Mouse (Mus musculus) lung, embryonic 16.5 days (tissue): ENCODE measurements around the gene Enthd1. TPM values are rescaled to one million over a fixed set of nuclear protein-coding genes. Genes with fewer than 3 reads are reported as not detected.

Experiments used
- ATAC-seq: fragments of 200-750 bp; cut with Nextera tagmentation; 2 replicates; pipeline ENCODE4 v1.8.0; 2017; ENCODE audit warnings: low read depth, mild to moderate bottlenecking, moderate library complexity
- H3K27ac ChIP-seq: fragments of 300-500 bp; sonication (generic); 2 replicates; pipeline ENCODE4 v1.5.1; 2014; ENCODE audit warnings: mild to moderate bottlenecking, control low read depth, low read length
- H3K27me3 ChIP-seq: fragments of 300-500 bp; sonication (generic); 2 replicates; pipeline ENCODE4 v1.6.1; 2014; ENCODE audit warnings: low read depth, low read length, mixed read lengths; ENCODE audit not compliant: control insufficient read depth, insufficient read depth
- H3K36me3 ChIP-seq: fragments of 300-500 bp; sonication (generic); 2 replicates; pipeline ENCODE4 v1.6.1; 2014; ENCODE audit warnings: low read length; ENCODE audit not compliant: control insufficient read depth, insufficient read depth
- H3K4me1 ChIP-seq: fragments of 300-500 bp; sonication (generic); replicated peaks from 2 replicates; pipeline ENCODE4 v1.6.1; 2014; ENCODE audit warnings: low read length, mixed read lengths; ENCODE audit not compliant: control insufficient read depth, insufficient read depth
- H3K4me2 ChIP-seq: fragments of 300-500 bp; sonication (generic); 2 replicates; pipeline ENCODE4 v1.6.1; 2014; ENCODE audit warnings: low read depth, low read length, control low read depth
- H3K4me3 ChIP-seq: fragments of 300-500 bp; sonication (generic); 2 replicates; pipeline ENCODE4 v1.5.1; 2014; ENCODE audit warnings: mild to moderate bottlenecking, low read length, control low read depth
- H3K9ac ChIP-seq: fragments of 300-500 bp; sonication (generic); 2 replicates; pipeline ENCODE4 v1.6.1; 2014; ENCODE audit warnings: low read length, control low read depth
- H3K9me3 ChIP-seq: fragments of 300-500 bp; sonication (generic); 2 replicates; pipeline ENCODE4 v1.6.1; 2016; ENCODE audit warnings: low read length; ENCODE audit not compliant: control insufficient read depth
- WGBS: fragments of 180-500 bp; shearing (Covaris S2); extraction: QIAGEN DNeasy Blood & Tissue Kit; methylation state at CpG from one replicate; pipeline ENCODE4 v1.1.7; 2014; 5-methylcytosine and 5-hydroxymethylcytosine counted together
- polyA plus RNA-seq: library from polyadenylated mRNA; unstranded; fragments of >200 nt; fragmentation: Nextera tagmentation; extraction: Ambion mirVana; gene quantifications from 2 replicates; pipeline ENCODE4 v1.2.1, GENCODE M21; 2015

Gene Enthd1
- polyA plus RNA-seq, 1 experiment from 2014 or later, result not detected

DNA sequence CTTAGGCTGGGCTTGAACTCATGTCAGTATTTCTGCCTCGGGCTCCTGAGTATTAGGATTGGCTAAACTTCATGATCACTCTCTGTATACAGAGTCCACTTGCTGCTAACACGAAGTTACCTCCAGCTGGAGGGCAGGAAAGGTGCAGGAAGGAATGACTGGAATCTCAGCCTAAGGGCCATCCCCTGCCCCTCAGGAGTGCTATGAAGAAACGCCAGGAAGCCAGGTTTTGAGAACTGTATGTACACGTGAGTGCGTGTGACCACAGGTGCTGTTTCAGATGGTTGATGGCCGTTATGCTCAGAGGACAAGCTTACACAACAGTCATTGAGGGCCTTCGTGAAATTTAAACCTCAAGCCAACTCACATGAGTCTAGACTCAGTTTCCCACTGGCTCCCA, 4.2 kb upstream of the Enthd1 start:
- no peak for ATAC-seq
- no peaks in the 10 kb centered on the region for H3K4me1 ChIP-seq
- no peak overlapping the region for H3K27ac ChIP-seq
- 44% methylated on average over 7 of the region's 7 CpGs for WGBS
- H3K9me3 ChIP-seq, result no peaks in the 10 kb centered on the region
- no peak overlapping the region for H3K4me2 ChIP-seq
- no peak overlapping the region for H3K9ac ChIP-seq
- no peaks in the 10 kb centered on the region for H3K36me3 ChIP-seq
- H3K27me3 ChIP-seq, result peaks cover 2% of the 10 kb centered on the region; the same call in 1 of the 2 replicates
- no peak overlapping the region for H3K4me3 ChIP-seq

- Histone ChIP-seq H3K4me1 (no peaks in the 10 kb centered on the region), H3K4me2 (no peak overlapping the region), H3K27me3 (peaks cover 2% of the 10 kb centered on the region; the same call in 1 of the 2 replicates), H3K27ac (no peak overlapping the region), H3K9me3 (no peaks in the 10 kb centered on the region), H3K4me3 (no peak overlapping the region), H3K36me3 (no peaks in the 10 kb centered on the region), H3K9ac (no peak overlapping the region)
- ATAC-seq, result no peak
- WGBS, result 34% methylated on average over 4 of the region's 4 CpGs
Observed at GRCm38 (mm10) chr15:80567731-80568130, 2.8 kb upstream of the Enthd1 start.

DNA sequence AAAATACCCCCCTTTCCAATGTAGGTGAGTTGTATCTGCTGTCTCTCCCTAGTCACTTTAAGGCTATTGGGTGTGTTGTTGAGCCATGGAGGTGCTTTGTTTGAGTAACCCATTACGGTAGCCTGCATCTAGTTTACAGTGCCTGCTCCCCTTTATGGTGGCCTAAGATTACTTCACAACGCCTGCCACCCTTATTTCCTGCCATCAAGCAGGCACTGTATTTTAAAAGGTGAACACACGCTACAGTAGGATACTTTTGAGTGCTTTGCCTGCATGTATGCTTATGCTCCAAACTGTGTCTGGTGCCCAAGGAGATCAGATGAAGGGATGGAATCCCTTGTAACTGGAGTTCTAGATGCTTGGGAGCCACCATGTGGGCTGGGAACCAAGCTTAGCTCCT, 2.2 kb upstream of the Enthd1 start:
- 75% methylated on average over 3 of the region's 3 CpGs for WGBS
- Histone ChIP-seq H3K4me2 (no peak overlapping the region), H3K27me3 (no peaks in the 10 kb centered on the region)

GRCm38 (mm10) chr15:80566696-80567095, 1.7 kb upstream of the Enthd1 start:
- no peak for ATAC-seq
- H3K4me1 ChIP-seq, result no peaks in the 10 kb centered on the region
- H3K27me3 ChIP-seq, result no peaks in the 10 kb centered on the region
- no peak overlapping the region for H3K4me2 ChIP-seq
- H3K9me3 ChIP-seq, result no peaks in the 10 kb centered on the region
- no peaks in the 10 kb centered on the region for H3K36me3 ChIP-seq
- H3K9ac ChIP-seq, result no peak overlapping the region
- H3K4me3 ChIP-seq, result no peak overlapping the region
- WGBS, result 88% methylated on average over 6 of the region's 6 CpGs
- no peak overlapping the region for H3K27ac ChIP-seq

More for the DNA sequence above, 2.2 kb upstream of the Enthd1 start:
- Histone ChIP-seq H3K9me3 (no peaks in the 10 kb centered on the region), H3K4me3 (no peak overlapping the region), H3K9ac (no peak overlapping the region), H3K27ac (no peak overlapping the region), H3K36me3 (no peaks in the 10 kb centered on the region), H3K4me1 (no peaks in the 10 kb centered on the region)
- no peak for ATAC-seq

- Histone ChIP-seq H3K9ac (no peak overlapping the region), H3K27ac (no peak overlapping the region), H3K4me1 (no peaks in the 10 kb centered on the region), H3K4me3 (no peak overlapping the region), H3K4me2 (no peak overlapping the region), H3K27me3 (no peaks in the 10 kb centered on the region; the same call in 1 of the 2 replicates), H3K36me3 (no peaks in the 10 kb centered on the region), H3K9me3 (no peaks in the 10 kb centered on the region)
- WGBS, result 88% methylated on average over 6 of the region's 6 CpGs
- ATAC-seq, result no peak
Observed at GRCm38 (mm10) chr15:80563634-80564208, 1.2 kb downstream of the Enthd1 start.

DNA sequence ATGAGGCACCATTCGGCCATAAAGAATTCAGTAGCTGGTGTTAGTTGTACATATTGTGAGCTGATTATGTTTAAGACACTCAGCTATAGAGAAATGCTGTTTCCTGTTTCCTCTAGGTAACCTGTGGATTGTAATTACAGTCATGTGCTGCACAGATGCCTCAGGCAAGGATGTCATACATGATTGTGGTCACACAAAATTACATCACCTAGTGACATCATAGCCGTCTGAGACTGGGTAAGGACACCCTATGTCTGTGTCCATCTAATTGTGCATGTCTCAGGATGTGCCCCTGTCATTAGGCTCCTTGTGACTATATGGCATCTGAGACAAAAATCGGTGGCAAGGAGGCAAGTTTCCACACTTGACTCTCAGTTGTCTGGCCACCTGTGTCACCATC, 2.5 kb downstream of the Enthd1 start:
- Histone ChIP-seq H3K4me2 (no peak overlapping the region), H3K9ac (no peak overlapping the region), H3K27ac (no peak overlapping the region), H3K9me3 (no peaks in the 10 kb centered on the region), H3K27me3 (no peaks in the 10 kb centered on the region; the same call in 1 of the 2 replicates), H3K4me3 (no peak overlapping the region), H3K36me3 (no peaks in the 10 kb centered on the region), H3K4me1 (no peaks in the 10 kb centered on the region)
- 61% methylated on average over 3 of the region's 3 CpGs for WGBS
- no peak for ATAC-seq

DNA sequence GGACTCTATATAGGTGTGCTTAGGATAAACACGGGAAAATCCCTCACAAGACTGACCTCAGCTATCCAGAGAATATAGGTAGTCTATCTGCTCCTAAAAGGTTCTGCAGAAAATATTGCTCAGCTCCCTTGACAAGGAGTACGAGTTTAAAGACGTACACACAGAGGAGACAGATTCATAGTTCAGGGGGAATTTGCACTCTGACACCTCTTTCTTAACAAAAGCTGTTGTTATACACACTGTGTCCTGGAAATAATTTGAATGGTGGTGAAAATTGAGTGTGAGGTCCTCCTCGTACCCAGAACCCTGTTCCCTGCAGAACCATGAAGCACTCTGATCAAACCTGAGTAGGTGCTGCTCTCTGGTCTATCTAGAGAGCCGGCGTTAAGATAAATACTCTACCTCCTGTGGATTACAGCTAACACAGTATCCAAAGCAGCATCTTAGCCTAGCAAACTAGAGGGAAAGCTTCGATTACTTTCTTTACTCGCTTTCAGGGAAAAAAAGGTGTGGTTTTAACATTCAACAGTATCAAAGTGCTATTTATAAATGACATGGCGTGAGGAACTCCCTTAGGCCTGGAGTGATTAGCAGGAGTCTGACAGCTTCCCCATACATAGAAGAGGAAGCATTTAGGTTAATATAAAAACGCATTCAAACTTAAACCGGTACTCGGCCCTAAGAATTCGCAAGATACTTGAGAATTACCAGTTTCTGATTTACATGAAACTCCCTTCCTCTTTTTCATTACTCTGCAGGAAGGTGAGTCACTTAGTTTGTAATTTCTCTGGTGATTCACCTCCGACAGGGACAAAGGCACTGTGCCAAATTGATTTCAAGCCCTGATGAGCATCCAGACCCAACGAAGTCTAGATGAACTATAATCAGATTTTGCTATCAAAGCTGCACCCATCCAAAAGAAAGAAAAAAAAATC, 4.0 kb downstream of the Enthd1 start:
- Histone ChIP-seq H3K4me1 (no peaks in the 10 kb centered on the region), H3K4me3 (no peak overlapping the region), H3K4me2 (no peak overlapping the region), H3K9me3 (no peaks in the 10 kb centered on the region), H3K27ac (no peak overlapping the region), H3K36me3 (no peaks in the 10 kb centered on the region), H3K27me3 (no peaks in the 10 kb centered on the region; the same call in 1 of the 2 replicates), H3K9ac (no peak overlapping the region)
- no peak for ATAC-seq
- WGBS, result 55% methylated on average over 15 of the region's 15 CpGs

DNA sequence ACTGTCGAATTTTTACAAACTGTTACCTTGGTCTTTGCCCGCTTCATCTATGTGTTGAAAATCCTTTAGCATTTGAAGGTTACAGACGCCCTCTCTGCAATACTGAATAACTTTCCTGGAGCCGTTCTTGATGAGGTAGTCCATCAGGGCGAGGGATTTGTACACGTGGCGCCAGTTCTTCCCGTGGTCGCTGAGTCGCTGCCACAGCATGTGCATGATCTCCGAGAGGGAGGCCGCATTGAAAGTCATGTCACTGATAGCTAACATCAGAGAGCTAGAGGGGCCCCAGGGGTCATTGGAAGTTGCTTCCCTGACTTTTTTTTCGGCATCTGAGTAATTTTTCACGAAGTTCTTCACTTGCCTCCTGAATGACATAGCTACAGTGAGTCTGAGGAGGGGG, 5.0 kb downstream of the Enthd1 start:
- H3K9me3 ChIP-seq, result no peaks in the 10 kb centered on the region
- H3K27me3 ChIP-seq, result no peaks in the 10 kb centered on the region; the same call in 1 of the 2 replicates
- H3K9ac ChIP-seq, result no peak overlapping the region
- H3K4me2 ChIP-seq, result no peak overlapping the region
- no peak for ATAC-seq
- no peak overlapping the region for H3K4me3 ChIP-seq
- H3K36me3 ChIP-seq, result no peaks in the 10 kb centered on the region
- H3K4me1 ChIP-seq, result no peaks in the 10 kb centered on the region
- H3K27ac ChIP-seq, result no peak overlapping the region
- 23% methylated on average over 14 of the region's 14 CpGs for WGBS

DNA sequence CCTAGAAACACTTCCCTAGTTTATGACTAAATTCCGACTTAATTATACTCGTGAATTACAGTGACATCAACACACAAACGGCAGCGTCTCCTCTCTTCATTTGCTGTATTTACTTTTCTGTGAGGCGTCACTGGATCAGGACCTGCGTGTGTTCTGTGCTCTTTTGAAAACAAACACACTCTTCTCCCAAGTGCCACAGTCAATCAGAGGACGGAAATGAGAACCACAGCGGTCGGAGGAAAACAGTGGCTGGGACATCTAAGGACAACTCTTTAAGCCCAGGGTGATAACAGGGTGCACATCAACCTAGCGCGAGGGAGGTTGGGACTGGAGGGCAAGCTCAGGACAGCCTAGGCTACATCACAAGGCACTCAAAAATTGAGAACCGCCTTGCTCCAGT, 5.4 kb downstream of the Enthd1 start:
- Histone ChIP-seq H3K4me1 (no peaks in the 10 kb centered on the region), H3K9ac (no peak overlapping the region), H3K4me2 (no peak overlapping the region), H3K36me3 (no peaks in the 10 kb centered on the region), H3K9me3 (no peaks in the 10 kb centered on the region), H3K27ac (no peak overlapping the region), H3K4me3 (no peak overlapping the region), H3K27me3 (no peaks in the 10 kb centered on the region; the same call in 1 of the 2 replicates)
- 20% methylated on average over 12 of the region's 12 CpGs for WGBS
- ATAC-seq, result no peak
